Mouse (Mus musculus) embryonic fibroblast, embryonic 13.5 days (primary cell): ENCODE data around the gene Rexo4.

ENCODE experiments used
- CTCF ChIP-seq: IDR thresholded peaks from 2 replicates; pipeline ENCODE4 v1.5.1; 2011; ENCODE audit warnings: mild to moderate bottlenecking, control low read depth, low read length, moderate library complexity, borderline replicate concordance; ENCODE audit not compliant: insufficient read depth
- POLR2A ChIP-seq: IDR thresholded peaks from 2 replicates; pipeline ENCODE4 v1.6.1; 2011; ENCODE audit warnings: low read depth, mild to moderate bottlenecking, control low read depth, low read length, moderate library complexity

GRCm38 (mm10) chr2:26913416-26914147 lies 50.6 kb downstream of the Rexo4 start:
- TF ChIP-seq CTCF (no peak), POLR2A (peak; percentile 9; the same call in 1 of the 2 replicates)
